Mouse (Mus musculus) c-Kit-positive CD71-positive TER-119-negative erythroid progenitor cells, embryonic 14.5 days (primary cell): ENCODE results near the gene B3gnt9.

Source experiments
- DNase-seq: peaks from one replicate; pipeline ENCODE4 v3.0.0-alpha.2; 2013; ENCODE audit warnings: low read depth

Gene B3gnt9

DNA sequence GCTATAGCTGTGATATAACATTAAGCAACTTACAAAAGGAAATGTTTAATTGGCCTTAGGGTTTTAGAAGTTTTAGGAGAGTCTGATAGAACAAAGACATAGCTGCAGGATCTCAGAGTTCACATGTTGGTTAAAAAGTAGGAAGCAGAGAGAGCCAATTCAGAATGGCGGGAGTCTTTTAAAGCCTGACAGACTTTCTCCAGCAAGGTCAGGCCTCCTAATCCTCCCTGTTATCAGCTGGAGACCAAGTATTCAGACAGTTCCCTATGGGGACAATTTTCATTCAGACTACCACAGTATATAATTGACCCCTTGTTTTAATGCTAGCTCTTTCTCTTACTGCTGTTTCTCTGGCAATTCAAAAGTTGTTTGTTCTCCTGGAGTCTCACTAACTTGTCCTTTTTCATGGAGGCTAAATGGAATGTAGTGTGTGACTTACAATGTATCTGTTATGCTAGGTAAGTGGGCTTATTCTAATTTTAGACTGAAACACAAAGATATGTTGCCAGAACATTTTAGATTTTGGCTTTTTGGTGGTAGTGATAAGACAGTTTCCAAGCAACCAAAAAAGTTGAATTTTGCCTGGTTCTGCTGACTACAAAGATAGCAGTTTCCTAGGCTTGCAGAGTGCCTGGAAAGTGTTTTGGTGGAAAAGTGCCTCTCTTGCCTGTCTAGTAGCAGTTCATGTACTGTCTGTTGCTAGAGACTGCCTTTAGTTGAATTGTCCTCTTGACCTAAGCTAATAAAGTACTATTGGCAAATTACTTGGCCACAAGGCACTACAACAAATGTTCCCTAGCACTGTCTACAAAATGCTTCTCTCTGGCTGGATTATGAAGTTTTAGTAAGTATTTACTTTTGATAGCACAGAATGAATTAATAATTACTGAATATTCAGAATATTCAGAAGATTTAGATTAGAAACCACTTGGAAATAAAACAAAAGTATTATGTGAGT, 45.5 kb downstream of the B3gnt9 start:
- DNase-seq: peak; percentile 37

DNA sequence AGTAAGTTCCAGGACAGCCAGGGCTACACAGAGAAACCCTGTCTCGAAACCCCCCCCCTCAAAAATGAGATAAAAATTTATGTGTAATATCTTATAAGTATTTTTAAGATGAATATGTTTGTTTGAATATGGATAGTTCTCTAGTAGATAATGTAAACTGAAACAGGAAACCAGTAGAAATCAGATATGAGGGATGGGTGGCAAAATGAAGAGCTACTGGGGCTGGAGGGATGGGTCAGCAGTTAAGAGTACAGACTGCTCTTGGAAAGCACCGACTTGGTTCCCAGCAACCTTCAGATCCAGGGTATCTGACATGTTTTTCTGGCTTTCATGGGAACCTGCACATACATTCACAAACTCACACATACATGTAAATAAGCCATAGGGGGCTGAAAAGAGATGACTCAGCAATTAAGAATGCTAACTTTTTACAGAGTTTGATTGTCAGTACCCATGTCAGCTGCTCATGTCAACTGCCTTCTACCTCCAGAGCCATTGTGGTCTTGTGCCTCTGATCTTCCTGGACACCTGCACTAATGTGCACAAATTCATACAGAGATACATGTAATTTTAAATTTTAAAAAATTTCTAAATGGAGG, 47.2 kb downstream of the B3gnt9 start:
- DNase-seq: no peak

DNA sequence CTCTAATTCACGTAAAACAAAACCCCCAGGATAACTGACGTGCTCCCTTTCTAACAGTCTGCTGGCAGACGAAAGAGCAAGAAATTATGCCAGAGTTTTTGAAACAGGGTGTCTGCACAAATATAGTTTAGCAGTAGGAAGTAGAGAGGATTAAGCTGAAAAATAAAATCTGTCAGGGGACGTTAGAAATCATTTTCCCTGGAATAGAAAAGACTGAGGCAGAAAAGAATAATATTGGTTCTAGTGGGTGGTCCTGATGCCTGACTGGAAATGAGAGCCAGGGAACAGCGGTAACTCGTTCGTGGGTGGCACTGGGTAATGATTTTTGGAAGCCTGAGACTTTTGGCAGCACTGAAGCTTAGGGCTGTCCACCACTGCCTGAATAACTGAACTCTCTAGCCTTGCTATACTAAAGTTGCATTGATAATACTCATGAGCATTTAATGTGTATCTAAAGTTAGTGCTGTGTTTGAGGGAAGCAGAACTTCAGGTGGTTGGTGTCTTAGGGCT, 48.1 kb downstream of the B3gnt9 start:
- no peak for DNase-seq

DNA sequence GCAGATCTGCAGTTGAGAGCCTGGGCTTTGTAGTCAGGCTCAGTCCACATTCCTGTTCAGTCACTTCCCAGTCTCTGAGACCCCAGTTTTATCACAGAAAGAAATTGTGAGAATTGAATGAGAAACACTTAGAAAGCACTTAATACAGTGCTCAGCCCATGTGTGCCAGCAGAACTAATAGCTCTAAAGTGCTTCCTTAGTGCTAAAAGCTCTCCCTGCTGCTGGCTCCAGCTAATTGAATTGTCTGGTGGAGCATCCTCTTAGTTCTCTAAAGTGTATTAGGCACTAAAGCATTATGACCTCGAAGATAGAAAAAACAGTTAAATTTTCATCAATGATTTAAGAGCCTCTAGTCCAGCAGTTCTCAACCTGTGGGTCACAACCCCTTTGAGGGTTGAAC, 49.2 kb downstream of the B3gnt9 start:
- no peak for DNase-seq
